Mouse (Mus musculus) testis, adult 2 months (tissue): ENCODE results near the gene Dmxl2.

Experiments used
- CTCF ChIP-seq: fragments of 200-500 bp; IDR thresholded peaks from 2 replicates; pipeline ENCODE4 v1.5.1; 2012; ENCODE audit warnings: low read depth, mild to moderate bottlenecking, inconsistent platforms, low read length, moderate library complexity; ENCODE audit not compliant: control insufficient read depth, insufficient read depth, insufficient replicate concordance
- POLR2A ChIP-seq: fragments of 200-500 bp; IDR thresholded peaks from 2 replicates; pipeline ENCODE4 v1.6.1; 2012; ENCODE audit warnings: low read depth, mild to moderate bottlenecking, inconsistent platforms, low read length, moderate library complexity; ENCODE audit not compliant: control insufficient read depth

DNA sequence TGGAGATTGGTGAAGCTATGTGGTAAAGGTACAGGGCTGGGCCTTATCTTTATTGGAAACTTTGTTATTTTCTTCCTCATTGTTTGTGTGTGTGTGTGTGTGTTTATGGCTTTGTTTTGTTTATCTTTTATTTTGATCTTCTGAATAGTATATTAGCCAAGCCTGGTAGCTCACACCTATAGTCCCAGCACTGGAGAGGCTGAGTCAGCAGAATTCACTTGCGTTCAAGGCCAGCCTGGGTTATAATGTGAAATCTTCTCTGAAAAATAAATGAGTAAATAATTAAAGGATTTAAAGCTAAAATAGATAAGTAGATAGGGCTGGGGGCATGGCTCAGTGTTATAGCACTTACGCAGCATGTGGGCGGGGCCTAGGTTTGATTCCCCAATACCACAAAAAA, 36.8 kb upstream of the Dmxl2 start:
- TF ChIP-seq CTCF, result no peak
- TF ChIP-seq POLR2A, result no peak
